Mouse (Mus musculus) stomach, postnatal 0 days (tissue): ENCODE data around the gene Krt17. TPM values are rescaled to one million over a fixed set of nuclear protein-coding genes. Genes with fewer than 3 reads are reported as not detected.
"Not testable (repeated sequence)": the region's sequence is repeated elsewhere in the genome, so short reads cannot be mapped to it uniquely, and the experiment has no call there.

ENCODE experiments used
- ATAC-seq: fragments of 200-750 bp; cut with Nextera tagmentation; 2 replicates; pipeline ENCODE4 v1.8.0; 2017; ENCODE audit not compliant: low FRiP score, low TSS enrichment
- DNase-seq: peaks from one replicate; pipeline ENCODE4 v3.0.0-alpha.2; 2016; ENCODE audit warnings: low spot score
- H3K27ac ChIP-seq: fragments of 300-500 bp; sonication (generic); replicated peaks from 2 replicates; pipeline ENCODE4 v1.5.1; 2014; ENCODE audit warnings: mild to moderate bottlenecking, control low read depth
- H3K27me3 ChIP-seq: fragments of 300-500 bp; sonication (generic); 2 replicates; pipeline ENCODE4 v1.6.1; 2014; ENCODE audit warnings: low read length; ENCODE audit not compliant: control insufficient read depth, insufficient read depth
- H3K36me3 ChIP-seq: fragments of 300-500 bp; sonication (generic); 2 replicates; pipeline ENCODE4 v1.6.1; 2014; ENCODE audit warnings: low read length, mixed read lengths; ENCODE audit not compliant: control insufficient read depth, insufficient read depth
- H3K4me1 ChIP-seq: fragments of 300-500 bp; sonication (generic); replicated peaks from 2 replicates; pipeline ENCODE4 v1.6.1; 2014; ENCODE audit warnings: antibody characterized with exemption; ENCODE audit not compliant: control insufficient read depth, insufficient read depth
- H3K4me2 ChIP-seq: fragments of 300-500 bp; sonication (generic); replicated peaks from 2 replicates; pipeline ENCODE4 v1.6.1; 2014; ENCODE audit warnings: low read depth, mild to moderate bottlenecking, control low read depth, moderate library complexity
- H3K4me3 ChIP-seq: fragments of 300-500 bp; sonication (generic); 2 replicates; pipeline ENCODE4 v1.5.1; 2014; ENCODE audit warnings: low read depth, low read length, control low read depth
- H3K9ac ChIP-seq: fragments of 300-500 bp; sonication (generic); 2 replicates; pipeline ENCODE4 v1.6.1; 2014; ENCODE audit warnings: mild to moderate bottlenecking, low read length, control low read depth, mixed read lengths
- H3K9me3 ChIP-seq: fragments of 300-500 bp; sonication (generic); 2 replicates; pipeline ENCODE4 v1.6.1; 2016; ENCODE audit warnings: low read length; ENCODE audit not compliant: control insufficient read depth
- CTCF ChIP-seq: IDR thresholded peaks from 2 replicates; pipeline ENCODE4 v1.5.1; 2016; ENCODE audit warnings: antibody characterized with exemption, low read depth, mild to moderate bottlenecking, moderate library complexity
- EP300 ChIP-seq: optimal IDR thresholded peaks from 2 replicates; pipeline ENCODE3; 2016; ENCODE audit warnings: antibody characterized with exemption
- WGBS: fragments of 180-500 bp; shearing (Covaris S2); extraction: QIAGEN DNeasy Blood & Tissue Kit; methylation state at CpG from one replicate; pipeline ENCODE4 v1.1.7; 2014; 5-methylcytosine and 5-hydroxymethylcytosine counted together
- polyA plus RNA-seq: library from polyadenylated mRNA; unstranded; fragments of >200 nt; fragmentation: Nextera tagmentation; extraction: Ambion mirVana; gene quantifications from 2 replicates; pipeline ENCODE4 v1.2.1, GENCODE M21; 2015

Gene Krt17
- 46.4 and 63.4 TPM in 2 replicates for polyA plus RNA-seq

- TF ChIP-seq CTCF (no peak), EP300 (no peak)
- H3K4me1 ChIP-seq, result no peaks in the 10 kb centered on the region
- no peaks in the 10 kb centered on the region for H3K27me3 ChIP-seq
- H3K27ac ChIP-seq, result peak within 1 kb of the TSS; percentile 24; the same call in 1 of the 2 replicates
- 71% methylated on average over 20 of the region's 21 CpGs for WGBS
- DNase-seq (no peak), ATAC-seq (no peak)
- H3K9ac ChIP-seq, result no peak within 1 kb of the TSS
- peak within 1 kb of the TSS; percentile 25 for H3K4me2 ChIP-seq
- H3K4me3 ChIP-seq, result no peak within 1 kb of the TSS
- H3K9me3 ChIP-seq, result no peaks in the 10 kb centered on the region
- H3K36me3 ChIP-seq, result no peaks in the 10 kb centered on the region
Observed at GRCm38 (mm10) chr11:100260514-100261234, at the start of gene Krt17. Krt17 (minus strand) TSS chr11:100261029.

- H3K4me1 ChIP-seq, H3K4me3 ChIP-seq, H3K27me3 ChIP-seq, H3K36me3 ChIP-seq, H3K4me2 ChIP-seq, ATAC-seq, H3K27ac ChIP-seq, DNase-seq, H3K9me3 ChIP-seq, H3K9ac ChIP-seq: not testable (repeated sequence)
- WGBS, result 81% methylated on average over 6 of the region's 6 CpGs
Observed at GRCm38 (mm10) chr11:100308672-100309071, 47.8 kb upstream of the Krt17 start.

GRCm38 (mm10) chr11:100307900-100308299 lies 47.1 kb upstream of the Krt17 start:
- 86% methylated on average over 5 of the region's 5 CpGs for WGBS
- Histone ChIP-seq H3K36me3 (no peaks in the 10 kb centered on the region), H3K4me1 (no peaks in the 10 kb centered on the region), H3K27ac (no peak overlapping the region), H3K4me3 (no peak overlapping the region), H3K9me3 (no peaks in the 10 kb centered on the region), H3K9ac (no peak overlapping the region), H3K27me3 (no peaks in the 10 kb centered on the region), H3K4me2 (no peak overlapping the region)
- DNase-seq, result no peak
- TF ChIP-seq CTCF (no peak), EP300 (no peak)
- ATAC-seq, result no peak

- DNase-seq, result no peak
- no peak overlapping the region for H3K4me3 ChIP-seq
- 0 out of 2 replicates have a peak, but pooled peaks cover 2% of the 10 kb centered on the region for H3K4me1 ChIP-seq
- TF ChIP-seq EP300, result no peak
- no peak for TF ChIP-seq CTCF
- H3K9me3 ChIP-seq, result no peaks in the 10 kb centered on the region
- H3K4me2 ChIP-seq, result no peak overlapping the region
- no peak overlapping the region for H3K27ac ChIP-seq
- H3K9ac ChIP-seq, result no peak overlapping the region
- no peaks in the 10 kb centered on the region for H3K27me3 ChIP-seq
- 86% methylated on average over 5 of the region's 5 CpGs for WGBS
- H3K36me3 ChIP-seq, result no peaks in the 10 kb centered on the region
- ATAC-seq, result no peak
Observed at GRCm38 (mm10) chr11:100301292-100301691, 40.5 kb upstream of the Krt17 start.

- DNase-seq (peak; percentile 82), ATAC-seq (no peak)
- no peak overlapping the region for H3K4me3 ChIP-seq
- no peak overlapping the region for H3K9ac ChIP-seq
- no peak overlapping the region for H3K27ac ChIP-seq
- no peaks in the 10 kb centered on the region for H3K9me3 ChIP-seq
- WGBS, result 8% methylated on average over 5 of the region's 5 CpGs
- no peaks in the 10 kb centered on the region for H3K27me3 ChIP-seq
- H3K4me2 ChIP-seq, result no peak overlapping the region
- no peak for TF ChIP-seq EP300
- peak; percentile 96 for TF ChIP-seq CTCF
- no peaks in the 10 kb centered on the region for H3K36me3 ChIP-seq
- H3K4me1 ChIP-seq, result 0 out of 2 replicates have a peak, but pooled peaks cover 2% of the 10 kb centered on the region
Observed at GRCm38 (mm10) chr11:100300293-100300692, 39.5 kb upstream of the Krt17 start.

GRCm38 (mm10) chr11:100298274-100299036 lies 37.6 kb upstream of the Krt17 start:
- no peak overlapping the region for H3K9ac ChIP-seq
- TF ChIP-seq CTCF (peak; percentile 93), EP300 (no peak)
- peak overlapping the region; percentile 27; the same call in 1 of the 2 replicates for H3K4me2 ChIP-seq
- DNase-seq (peak; percentile 86), ATAC-seq (peak; percentile 42; the same call in 1 of the 2 replicates)
- H3K9me3 ChIP-seq, result no peaks in the 10 kb centered on the region
- no peaks in the 10 kb centered on the region for H3K36me3 ChIP-seq
- no peak overlapping the region for H3K4me3 ChIP-seq
- H3K27ac ChIP-seq, result no peak overlapping the region
- WGBS, result 19% methylated on average over 18 of the region's 18 CpGs
- 0 out of 2 replicates have a peak, but pooled peaks cover 2% of the 10 kb centered on the region for H3K4me1 ChIP-seq
- H3K27me3 ChIP-seq, result no peaks in the 10 kb centered on the region
